ENCODE assay signal across 17 mouse cellular contexts in the genomic region with DNA sequence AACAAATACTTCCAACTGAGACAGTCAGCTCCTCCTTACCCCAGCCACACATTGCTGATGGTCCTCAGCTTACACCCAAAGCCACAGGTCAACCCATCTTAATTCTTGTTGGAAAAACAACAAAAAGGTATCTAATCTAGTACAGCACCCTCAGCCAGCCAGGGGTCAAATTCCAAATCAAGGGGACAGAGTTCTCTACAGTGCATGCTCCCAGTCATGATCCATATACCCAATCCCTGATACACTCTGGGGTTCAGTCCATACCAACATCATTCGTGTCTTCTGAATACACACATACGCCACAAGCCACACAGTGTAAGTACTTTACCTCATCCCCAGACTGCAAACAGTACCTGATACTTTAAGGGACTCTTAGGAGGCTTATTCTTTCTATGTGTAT.
"Had no signal": no experiment of that assay in that cellular context is flagged by ENCODE, and none has a peak within 500 bp of the region (broad histone marks: within the 10 kb centered on the region; RNA-seq: fewer than 3 reads in every experiment).

No protein-coding gene starts in this region.

- H3K9ac ChIP-seq: liver, embryonic 14.5 days; midbrain, embryonic 12.5 days; midbrain, embryonic 15.5 days; neural tube, embryonic 12.5 days; neural tube, embryonic 15.5 days; stomach, embryonic 15.5 days had no signal

- H3K27ac ChIP-seq: kidney, postnatal 0 days; left cerebral cortex, adult 2 months; liver, embryonic 14.5 days; midbrain, embryonic 12.5 days; midbrain, embryonic 15.5 days; neural tube, embryonic 12.5 days; neural tube, embryonic 15.5 days; stomach, embryonic 15.5 days had no signal

- H3K9me3 ChIP-seq: midbrain, embryonic 12.5 days; midbrain, embryonic 15.5 days; neural tube, embryonic 12.5 days; neural tube, embryonic 15.5 days; stomach, embryonic 15.5 days had no signal

- H3K4me2 ChIP-seq: midbrain, embryonic 12.5 days; midbrain, embryonic 15.5 days; neural tube, embryonic 12.5 days; neural tube, embryonic 15.5 days; stomach, embryonic 15.5 days had no signal

- H3K36me3 ChIP-seq: midbrain, embryonic 12.5 days; midbrain, embryonic 15.5 days; neural tube, embryonic 12.5 days; neural tube, embryonic 15.5 days; stomach, embryonic 15.5 days had no signal

- H3K4me3 ChIP-seq: left cerebral cortex, adult 2 months; midbrain, embryonic 12.5 days; midbrain, embryonic 15.5 days; neural tube, embryonic 12.5 days; neural tube, embryonic 15.5 days; stomach, embryonic 15.5 days had no signal

- ATAC-seq: midbrain, embryonic 15.5 days had no signal

- H3K4me1 ChIP-seq: midbrain, embryonic 12.5 days; neural tube, embryonic 12.5 days; neural tube, embryonic 15.5 days had no signal

- DNase-seq: kidney, adult 8-10 months; kidney, postnatal 36 days; layer of hippocampus, postnatal 36 days; lung, adult 2 months; lung, postnatal 14 days; lung, postnatal 4 days; right cerebral cortex, postnatal 25 days; spleen, adult 18-20 months; thymus, postnatal 36 days had no signal

- H3K27me3 ChIP-seq: midbrain, embryonic 12.5 days; midbrain, embryonic 15.5 days; neural tube, embryonic 12.5 days; neural tube, embryonic 15.5 days; stomach, embryonic 15.5 days had no signal
